Mouse (Mus musculus): ENCODE measurements around the gene Slc8a1.

DNA sequence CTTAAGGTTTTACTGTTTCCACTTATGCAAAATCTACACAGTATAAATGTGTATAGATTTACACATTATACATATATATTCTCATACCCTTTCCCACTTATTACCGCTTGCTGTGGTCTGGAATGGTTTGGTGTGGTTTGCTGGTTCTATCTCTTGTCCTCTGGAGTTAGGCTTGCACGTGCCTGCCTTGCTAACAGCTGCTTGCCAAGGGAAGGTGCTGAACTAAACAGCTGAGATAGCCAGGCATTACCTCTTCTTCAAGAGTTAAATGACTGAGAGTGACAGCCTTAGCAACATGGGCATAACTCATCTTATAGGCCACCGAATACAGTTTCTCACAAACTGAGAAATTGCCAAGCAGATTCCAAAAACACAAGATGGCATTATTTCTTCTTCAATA lies 211.7 kb downstream of the Slc8a1 start:
- TF ChIP-seq MAX (IDR thresholded peaks at IDR 0.05) (no peak), CTCF (IDR thresholded peaks at IDR 0.05; ENCODE audit: control insufficient read depth, insufficient read depth, insufficient read length) (no peak), CEBPB (IDR thresholded peaks at IDR 0.05; ENCODE audit: low read depth) (no peak), USF1 (IDR thresholded peaks at IDR 0.05; ENCODE audit: low read depth) (no peak)

Measured in C2C12 (cell line).